Mouse (Mus musculus) CH12.LX (cell line): ENCODE results near the gene Gm43720.

ENCODE experiments used
- BHLHE40 ChIP-seq: IDR thresholded peaks from 2 replicates; pipeline ENCODE4 v1.6.1; 2011; ENCODE audit warnings: mild to moderate bottlenecking, low read depth, low read length, improper control_type of control experiment
- CHD2 ChIP-seq: IDR thresholded peaks from 2 replicates; pipeline ENCODE4 v1.6.1; 2011; ENCODE audit warnings: low read length, improper control_type of control experiment
- CTCF ChIP-seq, 2 experiments: IDR thresholded peaks in 1 of 2; conservative IDR thresholded peaks in 1 of 2; 2 replicates each; pipeline ENCODE4 v1.5.1; 2011 to 2012; ENCODE audit warnings: low read depth in 2 of 2, low read length in 2 of 2, improper control_type of control experiment in 1 of 2, inconsistent platforms in 1 of 2, mild to moderate bottlenecking in 1 of 2, moderate library complexity in 1 of 2
- ELF1 ChIP-seq: IDR thresholded peaks from 2 replicates; pipeline ENCODE4 v1.6.1; 2014; ENCODE audit warnings: low read depth, mild to moderate bottlenecking, inconsistent platforms, low read length, improper control_type of control experiment
- EP300 ChIP-seq: IDR thresholded peaks from 2 replicates; pipeline ENCODE4 v1.6.1; 2011; ENCODE audit warnings: low read length, improper control_type of control experiment
- IRF4 ChIP-seq: IDR thresholded peaks from 2 replicates; pipeline ENCODE4 v1.6.1; 2014; ENCODE audit warnings: low read depth, mild to moderate bottlenecking, inconsistent platforms, low read length, improper control_type of control experiment
- KAT2A ChIP-seq: IDR thresholded peaks from 2 replicates; pipeline ENCODE4 v1.6.1; 2012; ENCODE audit warnings: low read length, improper control_type of control experiment, inconsistent platforms; ENCODE audit not compliant: insufficient replicate concordance
- MAFK ChIP-seq: IDR thresholded peaks from 2 replicates; pipeline ENCODE4 v1.6.1; 2011; ENCODE audit warnings: low read length, improper control_type of control experiment; ENCODE audit not compliant: insufficient replicate concordance
- POLR2A ChIP-seq: IDR thresholded peaks from 2 replicates; pipeline ENCODE4 v1.6.1; 2011; ENCODE audit warnings: low read depth, mild to moderate bottlenecking, improper control_type of control experiment, low read length
- USF1 ChIP-seq: IDR thresholded peaks from 2 replicates; pipeline ENCODE4 v1.6.1; 2014; ENCODE audit warnings: low read depth, mild to moderate bottlenecking, inconsistent platforms, low read length, improper control_type of control experiment

DNA sequence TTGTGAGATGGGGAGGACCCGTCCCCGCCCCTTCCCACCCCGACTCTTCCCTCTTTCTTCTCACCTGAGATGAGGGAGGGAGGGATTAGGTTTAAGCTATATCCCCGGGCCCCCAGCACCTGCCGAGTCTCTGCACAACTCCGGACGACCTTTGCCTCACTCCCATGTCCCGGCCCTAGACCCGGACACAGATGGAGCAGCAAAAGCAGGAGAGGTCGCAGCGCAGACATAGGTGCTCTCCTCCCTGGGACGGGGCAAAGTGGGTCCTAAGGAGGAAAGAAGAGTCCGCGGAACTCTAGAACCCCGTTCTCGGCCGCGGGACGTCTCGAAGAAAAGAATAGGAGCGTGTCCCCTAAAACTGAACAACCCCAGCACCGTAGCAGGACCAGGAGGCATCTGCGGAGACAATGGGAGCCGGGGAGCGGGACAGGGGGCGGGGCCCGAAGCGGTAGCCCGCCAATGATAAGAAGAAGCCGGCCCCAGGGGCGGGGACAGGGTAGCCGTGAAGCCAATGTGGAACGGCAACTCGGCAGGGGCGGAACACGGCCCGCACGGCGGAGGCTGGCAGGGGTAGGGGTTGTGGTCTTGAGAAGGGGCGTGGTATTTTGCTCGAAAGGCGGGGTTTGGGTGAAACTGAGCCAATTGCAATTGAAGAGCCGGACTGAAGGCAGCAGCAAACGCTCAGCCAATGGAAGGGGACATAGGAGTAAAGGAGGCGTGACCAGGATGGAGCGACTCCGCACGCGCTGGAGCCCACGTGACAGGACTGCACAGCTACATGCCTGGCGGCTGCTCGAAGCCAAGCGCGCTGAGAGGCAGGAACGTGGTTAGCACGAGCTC, at the start of gene Gm43720, which contains the start of the genes Gpc2 and Stag3:
- TF ChIP-seq POLR2A (no peak), CTCF (conservative IDR thresholded peaks at IDR 0.05 in 1 of 2, IDR thresholded peaks at IDR 0.05 in 1 of 2; ENCODE audit: low read depth in 2 of 2, low read length in 2 of 2) (no peak), IRF4 (no peak), USF1 (no peak), CHD2 (no peak), EP300 (no peak), KAT2A (no peak), MAFK (no peak), ELF1 (no peak), BHLHE40 (no peak)
